Mouse (Mus musculus) bone marrow macrophage, adult 2 months (primary cell): ENCODE results near the gene Sardh. TPM values are rescaled to one million over a fixed set of nuclear protein-coding genes. Genes with fewer than 3 reads are reported as not detected.

Source experiments
- H3K27ac ChIP-seq: 2 replicates; pipeline ENCODE4 v1.5.1; 2012; ENCODE audit warnings: low read depth, low read length; ENCODE audit not compliant: insufficient read depth
- H3K4me1 ChIP-seq: 2 replicates; pipeline ENCODE4 v1.6.1; 2012; ENCODE audit warnings: low read length; ENCODE audit not compliant: control insufficient read depth, insufficient read depth
- H3K4me3 ChIP-seq: 2 replicates; pipeline ENCODE4 v1.5.1; 2012; ENCODE audit warnings: mild to moderate bottlenecking, low read length, moderate library complexity; ENCODE audit not compliant: insufficient read depth
- CTCF ChIP-seq: IDR thresholded peaks from 2 replicates; pipeline ENCODE4 v1.5.1; 2012; ENCODE audit warnings: low read depth, mild to moderate bottlenecking, low read length, moderate library complexity
- POLR2A ChIP-seq: IDR thresholded peaks from 2 replicates; pipeline ENCODE4 v1.6.1; 2012; ENCODE audit warnings: mild to moderate bottlenecking, low read depth, low read length, borderline replicate concordance
- polyA plus RNA-seq: library from polyadenylated mRNA; stranded (reverse); fragments of >200 nt; gene quantifications from 2 replicates; pipeline ENCODE4 v1.2.4, GENCODE M21; 2012; ENCODE audit not compliant: missing spikeins, insufficient read depth, insufficient read length

Sardh gene
- polyA plus RNA-seq, 1 experiment = not detected

DNA sequence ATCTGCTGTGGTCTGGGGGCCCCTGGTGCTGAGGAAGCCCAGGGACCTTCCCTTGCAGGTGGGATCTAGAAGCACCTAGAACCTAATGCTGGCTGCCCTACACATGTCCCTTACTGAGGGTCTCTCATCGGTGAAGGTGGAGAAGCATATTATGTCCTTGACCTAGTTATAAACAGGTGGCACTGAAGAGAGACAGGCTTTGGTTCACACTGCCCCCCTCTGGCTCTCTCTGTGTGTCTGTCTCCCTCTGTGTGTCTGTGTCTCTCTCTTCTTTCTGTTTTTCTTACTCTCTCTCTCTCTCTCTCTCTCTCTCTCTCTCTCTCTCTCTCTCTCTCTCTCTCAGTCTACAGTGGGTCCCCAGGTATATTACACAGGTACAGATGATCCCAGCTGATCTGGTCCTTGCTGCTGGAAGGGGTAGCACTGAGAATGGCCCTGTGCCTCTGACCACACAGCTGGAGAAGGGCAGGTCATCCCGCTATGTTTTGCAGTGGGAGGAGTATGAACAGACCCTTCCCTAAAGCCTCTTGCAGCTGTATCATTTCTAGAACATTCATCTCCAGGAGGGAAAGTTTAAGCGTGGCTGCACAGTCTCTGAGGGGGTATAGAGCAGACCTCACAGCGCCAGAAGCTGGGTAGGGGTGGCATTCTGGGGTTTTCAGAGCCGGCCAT is 19.2 kb downstream of the Sardh start:
- Histone ChIP-seq H3K4me1 (peaks cover 17% of the 10 kb centered on the region), H3K4me3 (no peak overlapping the region), H3K27ac (no peak overlapping the region)
- TF ChIP-seq CTCF (no peak), POLR2A (no peak)

DNA sequence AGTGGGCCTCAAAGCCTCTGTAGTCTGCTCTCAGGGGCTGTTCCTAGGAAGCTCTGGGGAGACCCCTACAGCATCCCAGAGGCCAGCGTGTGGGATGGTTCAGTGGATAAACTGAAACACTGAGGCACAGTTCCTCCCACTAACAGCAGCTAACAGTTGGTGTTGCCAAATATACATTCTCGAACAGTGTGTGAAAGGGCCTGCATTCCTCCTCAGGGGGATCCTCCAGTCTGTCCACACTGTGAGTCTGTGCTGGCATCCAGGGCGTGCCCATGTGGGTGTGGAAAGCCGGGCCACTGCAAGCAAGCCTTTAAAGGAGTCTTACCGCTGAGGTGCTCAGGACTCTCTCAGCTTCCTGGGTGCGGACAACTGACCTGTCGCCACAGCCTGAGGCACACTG is 21.6 kb downstream of the Sardh start:
- Histone ChIP-seq H3K4me1 (peaks cover 2% of the 10 kb centered on the region), H3K27ac (no peak overlapping the region), H3K4me3 (no peak overlapping the region)
- TF ChIP-seq POLR2A (no peak), CTCF (no peak)

DNA sequence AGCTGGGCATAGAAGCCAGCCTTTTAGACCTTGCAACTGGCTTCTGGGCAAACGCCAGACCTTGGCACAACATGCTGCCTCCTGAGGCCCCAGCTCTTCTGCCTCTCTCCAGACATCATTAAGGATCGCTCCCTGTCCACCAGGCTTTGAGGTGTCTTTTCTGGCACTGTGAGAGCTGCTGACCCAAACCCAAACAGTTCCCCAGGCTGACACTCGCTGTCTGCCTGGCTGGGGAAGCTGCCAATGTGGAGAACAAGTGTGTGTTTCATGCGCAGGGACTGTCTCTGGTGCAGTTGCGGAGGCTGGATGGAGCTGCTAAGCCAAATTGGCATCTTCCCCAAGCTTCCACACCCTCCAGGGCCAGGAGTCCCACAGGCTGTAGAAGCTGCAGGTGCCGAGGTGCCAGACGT is 25.1 kb downstream of the Sardh start:
- Histone ChIP-seq H3K4me3 (no peak overlapping the region), H3K4me1 (no peaks in the 10 kb centered on the region)
- TF ChIP-seq POLR2A = no peak
- no peak for TF ChIP-seq CTCF

GRCm38 (mm10) chr2:27218569-27218968 is 29.6 kb downstream of the Sardh start:
- H3K4me1 ChIP-seq = no peaks in the 10 kb centered on the region
- no peak overlapping the region for H3K4me3 ChIP-seq
- no peak for TF ChIP-seq POLR2A
- TF ChIP-seq CTCF = no peak
- no peak overlapping the region for H3K27ac ChIP-seq

More for the DNA sequence above, 25.1 kb downstream of the Sardh start:
- H3K27ac ChIP-seq = no peak overlapping the region

DNA sequence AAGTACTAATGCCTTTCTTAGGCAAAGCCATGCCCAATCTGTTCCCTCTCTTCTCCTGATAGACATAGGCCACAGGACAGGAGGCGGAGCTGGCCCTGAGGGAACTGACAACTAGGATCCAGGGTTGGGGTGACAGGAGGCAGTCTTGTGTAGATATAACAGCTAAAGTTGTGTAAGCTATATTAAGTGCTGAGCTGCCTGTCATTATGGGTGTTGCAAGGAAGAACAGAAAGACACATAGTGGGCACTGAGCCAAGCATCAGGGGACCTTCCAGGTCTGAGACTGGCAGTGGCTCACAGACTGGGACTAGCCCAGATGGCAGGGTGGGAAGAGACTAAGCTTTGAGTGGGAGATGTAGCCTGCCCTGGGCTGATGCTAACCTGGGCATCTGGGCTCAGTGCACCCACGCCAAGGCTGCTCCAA is 30.0 kb downstream of the Sardh start:
- TF ChIP-seq CTCF (no peak), POLR2A (no peak)
- Histone ChIP-seq H3K4me1 (no peaks in the 10 kb centered on the region), H3K27ac (no peak overlapping the region), H3K4me3 (no peak overlapping the region)

DNA sequence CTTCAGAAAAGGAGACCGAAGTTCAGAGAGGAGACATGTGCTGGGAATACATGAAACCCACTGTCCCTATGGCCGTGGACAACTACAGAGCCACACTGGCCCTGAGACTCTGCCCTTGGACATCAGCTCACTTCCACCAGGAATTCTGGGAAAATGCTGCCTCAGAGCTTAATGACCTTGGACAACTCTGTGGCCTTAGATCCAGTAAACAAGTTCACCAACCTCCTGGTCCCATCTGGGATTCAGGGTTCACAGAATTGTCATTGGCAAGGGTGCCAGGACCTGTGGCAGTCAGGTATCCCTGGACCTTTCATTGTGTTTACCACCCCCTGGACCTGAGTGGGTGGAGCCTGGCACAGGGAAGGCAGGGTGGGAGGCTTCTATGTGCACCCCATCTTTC is 32.6 kb downstream of the Sardh start:
- TF ChIP-seq POLR2A (no peak), CTCF (no peak)
- H3K4me3 ChIP-seq = no peak overlapping the region
- H3K27ac ChIP-seq = no peak overlapping the region
- H3K4me1 ChIP-seq = no peaks in the 10 kb centered on the region

- no peak overlapping the region for H3K4me3 ChIP-seq
- H3K4me1 ChIP-seq = no peaks in the 10 kb centered on the region
- no peak for TF ChIP-seq CTCF
- no peak overlapping the region for H3K27ac ChIP-seq
These were observed 35.9 kb downstream of the Sardh start for GRCm38 (mm10) chr2:27211966-27212893.

- no peak overlapping the region for H3K27ac ChIP-seq
These were observed 37.4 kb downstream of the Sardh start for GRCm38 (mm10) chr2:27210676-27211210.

GRCm38 (mm10) chr2:27210255-27210654 is 37.9 kb downstream of the Sardh start:
- H3K27ac ChIP-seq = no peak overlapping the region
- H3K4me3 ChIP-seq = no peak overlapping the region
- no peaks in the 10 kb centered on the region for H3K4me1 ChIP-seq
- TF ChIP-seq POLR2A = no peak
- TF ChIP-seq CTCF = peak; percentile 97

More at GRCm38 (mm10) chr2:27210676-27211210, 37.4 kb downstream of the Sardh start:
- H3K4me3 ChIP-seq = no peak overlapping the region
- H3K4me1 ChIP-seq = no peaks in the 10 kb centered on the region
- TF ChIP-seq POLR2A (no peak), CTCF (no peak)

DNA sequence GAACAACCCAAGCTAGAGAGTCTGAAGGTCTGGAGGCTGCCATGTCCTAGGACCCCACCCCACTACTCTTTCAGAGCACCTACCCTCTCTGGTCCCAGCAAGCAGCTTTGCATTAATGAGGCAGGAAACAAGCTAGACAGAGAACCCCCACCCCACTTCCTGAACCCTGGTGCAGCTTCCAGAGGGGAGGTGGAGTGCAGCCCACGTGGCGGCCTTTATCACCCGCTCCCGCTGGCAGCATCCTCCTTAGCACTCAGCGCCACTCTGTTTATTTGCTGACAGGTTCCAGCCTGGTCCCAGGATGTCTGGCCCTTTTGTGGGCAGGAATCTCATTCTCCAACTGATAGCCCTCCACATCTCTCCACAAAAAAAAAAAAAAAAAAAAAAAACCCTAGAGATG is 38.3 kb downstream of the Sardh start:
- Histone ChIP-seq H3K4me3 (no peak overlapping the region), H3K4me1 (no peaks in the 10 kb centered on the region), H3K27ac (no peak overlapping the region)
- TF ChIP-seq POLR2A = no peak
- TF ChIP-seq CTCF = no peak
